ENCODE assay signal across 12 mouse cellular contexts in genomic region chr10:18081536-18081935, GRCm38 (mm10).
"Had no signal": no experiment of that assay in that cellular context is flagged by ENCODE, and none has a peak within 500 bp of the region (broad histone marks: within the 10 kb centered on the region; RNA-seq: fewer than 3 reads in every experiment).

No protein-coding gene starts in this region.

- DNase-seq: kidney, adult 9 months; kidney, postnatal 36 days; lung, adult 2 months; lung, postnatal 4 days; midbrain, embryonic 14.5 days; thymus, postnatal 4 days had no signal

- H3K36me3 ChIP-seq: liver, embryonic 15.5 days had no signal

- H3K4me3 ChIP-seq: layer of hippocampus, adult 2 months; limb, embryonic 10.5 days; liver, embryonic 15.5 days; midbrain, embryonic 10.5 days had no signal

- H3K4me2 ChIP-seq: liver, embryonic 11.5 days; liver, embryonic 15.5 days had no signal

- H3K27me3 ChIP-seq: liver, embryonic 15.5 days had no signal

- ATAC-seq: lung, postnatal 0 days had no signal
